Mouse (Mus musculus) kidney, adult 2 months (tissue): ENCODE results near the gene Cyth4.

ENCODE experiments used
- CTCF ChIP-seq: fragments of 200-500 bp; conservative IDR thresholded peaks from 2 replicates; pipeline ENCODE4 v1.5.1; 2011; ENCODE audit warnings: low read depth, mild to moderate bottlenecking, control low read depth, low read length, moderate library complexity, mixed read lengths; ENCODE audit not compliant: insufficient read depth, insufficient read length
- POLR2A ChIP-seq: fragments of 200-500 bp; IDR thresholded peaks from one replicate; pipeline ENCODE4 v1.6.1; 2011; ENCODE audit warnings: low read depth, low read length, control low read depth

GRCm38 (mm10) chr15:78591680-78592451 is 5.0 kb upstream of the Cyth4 start:
- TF ChIP-seq CTCF (no peak), POLR2A (no peak)
